Comparison of ENCODE assay signal across 17 mouse cellular contexts in genomic region chr11:56224999-56225398, GRCm38 (mm10).
DNase-seq lines count a peak whose midpoint lies in the region; ATAC-seq and TF ChIP-seq lines count a peak whose summit lies in the region.
"Had no signal": no experiment of that assay in that cellular context is flagged by ENCODE, and none has a peak within 500 bp of the region (broad histone marks: within the 10 kb centered on the region; RNA-seq: fewer than 3 reads in every experiment).

No protein-coding gene starts in this region.

- WGBS in hindbrain, postnatal 0 days = 85% methylated on average over 2 of the region's 2 CpGs
- 81% methylated on average over 2 of the region's 2 CpGs for WGBS in hindbrain, embryonic 12.5 days
- WGBS in lung, postnatal 0 days = 78% methylated on average over 2 of the region's 2 CpGs
- WGBS in forebrain, embryonic 12.5 days = 84% methylated on average over 2 of the region's 2 CpGs

- no peak for DNase-seq in hindbrain, postnatal 0 days (ENCODE audit: low spot score)
- peak; percentile 14 for DNase-seq in lung, postnatal 14 days
- no peak for DNase-seq in lung, postnatal 0 days (ENCODE audit: low spot score)
- peak; percentile 6 for DNase-seq in adipocyte (ENCODE audit: low spot score)
- peak; percentile 44 to 62 for DNase-seq in adrenal gland, postnatal 36 days
- DNase-seq in embryo, embryonic 10 days (ENCODE audit: low spot score) = no peak
- DNase-seq: cerebellum, adult 18-20 months; gastrocnemius, postnatal 10 days; liver; lung, embryonic 14.5 days; right cerebral cortex, postnatal 4 days; thymus, postnatal 36 days had no signal

- no peak overlapping the region for H3K27ac ChIP-seq in hindbrain, postnatal 0 days
- no peak overlapping the region for H3K27ac ChIP-seq in hindbrain, embryonic 12.5 days
- H3K27ac ChIP-seq in lung, postnatal 0 days (ENCODE audit: low read length) = no peak overlapping the region
- H3K27ac ChIP-seq in forebrain, embryonic 12.5 days = no peak overlapping the region
- H3K27ac ChIP-seq: heart, embryonic 15.5 days; hindbrain, embryonic 15.5 days had no signal

- TF ChIP-seq EP300 in lung, postnatal 0 days (IDR thresholded peaks at IDR 0.05) = no peak

- H3K9me3 ChIP-seq in hindbrain, postnatal 0 days (ENCODE audit: low read length) = no peaks in the 10 kb centered on the region
- no peaks in the 10 kb centered on the region for H3K9me3 ChIP-seq in hindbrain, embryonic 12.5 days (replicated peaks)
- H3K9me3 ChIP-seq in lung, postnatal 0 days (ENCODE audit: low read length) = no peaks in the 10 kb centered on the region
- H3K9me3 ChIP-seq in forebrain, embryonic 12.5 days = no peaks in the 10 kb centered on the region
- H3K9me3 ChIP-seq: heart, embryonic 15.5 days; hindbrain, embryonic 15.5 days had no signal

- H3K27me3 ChIP-seq in hindbrain, postnatal 0 days (ENCODE audit: insufficient read depth, low read length) = no peaks in the 10 kb centered on the region
- no peaks in the 10 kb centered on the region for H3K27me3 ChIP-seq in hindbrain, embryonic 12.5 days
- no peaks in the 10 kb centered on the region for H3K27me3 ChIP-seq in lung, postnatal 0 days (replicated peaks; ENCODE audit: insufficient read depth, low read length)
- no peaks in the 10 kb centered on the region for H3K27me3 ChIP-seq in forebrain, embryonic 12.5 days
- H3K27me3 ChIP-seq: heart, embryonic 15.5 days; hindbrain, embryonic 15.5 days had no signal

- ATAC-seq in hindbrain, postnatal 0 days = no peak
- no peak for ATAC-seq in hindbrain, embryonic 12.5 days (ENCODE audit: low FRiP score)
- no peak for ATAC-seq in lung, postnatal 0 days
- ATAC-seq in forebrain, embryonic 12.5 days (ENCODE audit: low FRiP score) = no peak
- ATAC-seq: forebrain, embryonic 16.5 days had no signal

- H3K4me1 ChIP-seq in hindbrain, postnatal 0 days (ENCODE audit: insufficient read depth, low read length) = no peaks in the 10 kb centered on the region
- H3K4me1 ChIP-seq in hindbrain, embryonic 12.5 days = no peaks in the 10 kb centered on the region
- H3K4me1 ChIP-seq in lung, postnatal 0 days (ENCODE audit: insufficient read depth, low read depth, low read length) = no peaks in the 10 kb centered on the region
- no peaks in the 10 kb centered on the region for H3K4me1 ChIP-seq in forebrain, embryonic 12.5 days
- H3K4me1 ChIP-seq: heart, embryonic 15.5 days; hindbrain, embryonic 15.5 days had no signal

- H3K36me3 ChIP-seq in hindbrain, postnatal 0 days (ENCODE audit: insufficient read depth, low read length) = no peaks in the 10 kb centered on the region
- H3K36me3 ChIP-seq in hindbrain, embryonic 12.5 days = no peaks in the 10 kb centered on the region
- no peaks in the 10 kb centered on the region for H3K36me3 ChIP-seq in lung, postnatal 0 days (ENCODE audit: insufficient read depth, low read length)
- no peaks in the 10 kb centered on the region for H3K36me3 ChIP-seq in forebrain, embryonic 12.5 days (replicated peaks)
- H3K36me3 ChIP-seq: heart, embryonic 15.5 days; hindbrain, embryonic 15.5 days had no signal

- no peak overlapping the region for H3K4me3 ChIP-seq in hindbrain, postnatal 0 days (ENCODE audit: low read length)
- H3K4me3 ChIP-seq in hindbrain, embryonic 12.5 days = no peak overlapping the region
- H3K4me3 ChIP-seq in lung, postnatal 0 days (ENCODE audit: low read depth, low read length) = no peak overlapping the region
- no peak overlapping the region for H3K4me3 ChIP-seq in forebrain, embryonic 12.5 days (replicated peaks)
- H3K4me3 ChIP-seq: heart, embryonic 15.5 days; hindbrain, embryonic 15.5 days had no signal

- H3K9ac ChIP-seq in hindbrain, postnatal 0 days (replicated peaks; ENCODE audit: low read length) = no peak overlapping the region
- H3K9ac ChIP-seq in hindbrain, embryonic 12.5 days = no peak overlapping the region
- H3K9ac ChIP-seq in lung, postnatal 0 days (replicated peaks; ENCODE audit: low read depth) = no peak overlapping the region
- no peak overlapping the region for H3K9ac ChIP-seq in forebrain, embryonic 12.5 days
- H3K9ac ChIP-seq: heart, embryonic 15.5 days; hindbrain, embryonic 15.5 days; lung, embryonic 14.5 days had no signal

- no peak overlapping the region for H3K4me2 ChIP-seq in hindbrain, postnatal 0 days (ENCODE audit: low read depth, low read length)
- no peak overlapping the region for H3K4me2 ChIP-seq in hindbrain, embryonic 12.5 days (replicated peaks)
- H3K4me2 ChIP-seq in lung, postnatal 0 days (replicated peaks; ENCODE audit: low read depth, low read length) = no peak overlapping the region
- H3K4me2 ChIP-seq in forebrain, embryonic 12.5 days = no peak overlapping the region
- H3K4me2 ChIP-seq: heart, embryonic 15.5 days; hindbrain, embryonic 15.5 days; lung, embryonic 14.5 days had no signal

- TF ChIP-seq CTCF in hindbrain, postnatal 0 days (IDR thresholded peaks at IDR 0.05; ENCODE audit: low read depth) = peak; percentile 29
- no peak for TF ChIP-seq CTCF in lung, postnatal 0 days (IDR thresholded peaks at IDR 0.05)

Comparison
In these comparisons a context has a peak if more than half of its experiments do, and no peak if none do; other contexts are left out.
1. DNase-seq: peak in lung, postnatal 14 days (single experiment), adipocyte (single experiment) and adrenal gland, postnatal 36 days (2 of 2); none in hindbrain, postnatal 0 days (single experiment), lung, postnatal 0 days (single experiment) and embryo, embryonic 10 days (single experiment).